Mouse (Mus musculus) hindlimb bud, embryonic 11.5 days (tissue): ENCODE data around the gene Ptcd3.
"Not testable (repeated sequence)": the region's sequence is repeated elsewhere in the genome, so short reads cannot be mapped to it uniquely, and the experiment has no call there.

ENCODE experiments used
- DNase-seq: peaks from one replicate; pipeline ENCODE4 v3.0.0-alpha.2; 2012; ENCODE audit warnings: low read depth, low spot score; ENCODE audit errors: extremely low spot score

The Ptcd3 gene

GRCm38 (mm10) chr6:71908481-71909381, at the start of gene Ptcd3, which contains the start of gene Polr1a:
Ptcd3 (minus strand) TSS chr6:71908750.
Polr1a (plus strand) TSS chr6:71909053.
- peak; percentile 97 for DNase-seq

GRCm38 (mm10) chr6:71951192-71951591, 42.6 kb upstream of the Ptcd3 start:
- no peak for DNase-seq

GRCm38 (mm10) chr6:71950592-71950991, 42.0 kb upstream of the Ptcd3 start:
- no peak for DNase-seq

GRCm38 (mm10) chr6:71949721-71950120, 41.2 kb upstream of the Ptcd3 start:
- no peak for DNase-seq

DNA sequence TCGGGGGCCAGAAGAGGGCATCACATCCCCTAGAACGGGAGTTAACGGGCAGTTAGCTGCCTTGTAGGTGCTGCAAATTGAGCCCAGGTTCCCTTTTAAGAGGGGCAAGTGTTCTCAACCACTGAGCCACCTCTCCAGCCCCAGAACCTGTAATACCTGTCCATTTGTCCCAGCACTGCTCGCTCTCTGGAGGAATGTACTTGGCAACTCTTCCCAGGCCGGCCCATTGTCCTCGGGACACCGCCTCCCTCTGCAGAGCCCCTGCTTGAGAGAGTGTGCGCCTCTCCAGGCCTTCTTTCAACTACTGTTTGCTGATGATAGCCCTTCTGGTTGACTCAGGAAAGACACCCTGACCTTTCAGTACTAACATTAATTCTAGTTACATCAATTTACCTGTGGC, 37.6 kb upstream of the Ptcd3 start:
- DNase-seq, result no peak

DNA sequence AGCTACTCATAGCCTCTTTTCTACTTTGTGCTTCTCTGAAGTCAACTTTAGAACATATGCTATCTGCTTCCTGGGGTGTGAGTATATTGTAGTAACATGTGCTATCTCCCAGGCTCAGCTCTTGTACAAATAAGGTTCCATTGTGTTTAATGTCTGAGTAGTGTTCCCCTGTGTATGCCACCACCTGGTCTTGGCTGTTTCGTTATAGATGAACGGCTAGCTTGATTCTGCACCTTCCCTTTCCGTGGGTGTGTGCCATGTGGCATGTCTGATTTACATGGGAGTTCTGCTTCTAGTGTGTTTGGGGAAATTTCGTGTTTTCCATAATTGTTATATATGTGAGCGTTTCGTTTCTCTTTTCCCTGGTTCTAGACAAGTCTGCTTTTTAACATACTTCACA, 36.6 kb upstream of the Ptcd3 start:
- DNase-seq, result no peak

DNA sequence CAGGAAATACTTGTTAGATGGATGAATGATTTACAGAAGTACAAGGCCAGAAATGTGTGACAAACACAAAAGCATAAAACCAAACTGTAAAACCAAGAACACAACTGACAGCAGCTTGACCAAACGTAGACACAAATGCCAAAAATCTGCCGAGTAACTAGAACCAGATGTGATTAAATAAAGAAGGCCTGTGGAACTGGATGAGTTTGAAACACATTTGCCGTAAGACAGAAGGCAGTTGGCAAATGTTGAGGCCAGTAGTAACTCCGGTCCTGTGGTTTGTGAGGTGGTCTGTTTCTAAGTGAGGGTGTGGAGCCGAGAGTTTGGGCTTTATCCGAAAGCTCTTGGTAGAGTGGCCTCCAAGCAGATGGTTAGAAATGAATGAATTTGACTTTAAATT, 32.4 kb upstream of the Ptcd3 start:
- peak; percentile 42 for DNase-seq

DNA sequence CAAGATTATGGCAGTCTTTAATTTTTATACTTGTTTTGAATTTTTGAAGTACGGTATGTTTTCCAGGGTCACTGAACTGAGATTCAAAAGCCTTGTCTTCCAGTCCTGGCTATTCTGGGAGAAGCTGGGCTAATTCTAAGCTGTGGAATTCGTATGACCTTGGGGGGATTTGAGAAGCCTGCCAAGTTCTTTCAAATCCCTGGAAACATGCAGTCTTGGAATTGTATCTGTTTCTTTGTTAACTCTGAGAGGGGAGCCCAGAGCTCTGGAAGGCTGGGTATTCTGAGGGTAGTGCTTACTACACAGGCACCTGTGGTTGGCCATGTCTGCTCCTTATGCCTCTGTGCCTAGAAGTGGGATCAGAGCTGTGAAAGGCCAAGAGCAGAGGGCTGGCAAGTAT, 27.2 kb upstream of the Ptcd3 start:
- DNase-seq, result no peak

DNA sequence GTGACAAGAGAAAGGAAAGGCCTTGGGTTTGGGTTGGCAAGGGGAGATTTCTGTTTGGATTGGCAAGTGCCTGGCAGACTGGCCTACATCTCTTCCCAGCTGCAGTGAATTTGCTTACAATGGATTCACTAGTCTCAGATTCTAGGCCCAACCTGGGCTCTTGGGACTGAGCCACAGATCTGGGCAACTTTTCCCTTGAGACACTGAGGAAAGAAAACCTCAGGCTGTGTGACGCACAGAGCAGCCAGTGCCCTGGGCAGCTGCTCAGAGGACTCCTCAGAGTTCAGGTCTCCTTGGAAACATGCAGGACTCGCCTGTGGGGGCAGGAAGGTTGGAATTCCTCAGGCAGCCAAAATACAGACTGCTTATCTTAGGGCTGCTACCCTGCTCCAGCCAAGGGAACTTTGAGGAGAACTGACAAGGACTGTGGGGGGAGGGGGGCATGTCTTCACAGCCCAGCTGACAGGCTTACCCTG, 25.6 kb upstream of the Ptcd3 start:
- DNase-seq, result no peak

GRCm38 (mm10) chr6:71932347-71932746, 23.8 kb upstream of the Ptcd3 start:
- no peak for DNase-seq

DNA sequence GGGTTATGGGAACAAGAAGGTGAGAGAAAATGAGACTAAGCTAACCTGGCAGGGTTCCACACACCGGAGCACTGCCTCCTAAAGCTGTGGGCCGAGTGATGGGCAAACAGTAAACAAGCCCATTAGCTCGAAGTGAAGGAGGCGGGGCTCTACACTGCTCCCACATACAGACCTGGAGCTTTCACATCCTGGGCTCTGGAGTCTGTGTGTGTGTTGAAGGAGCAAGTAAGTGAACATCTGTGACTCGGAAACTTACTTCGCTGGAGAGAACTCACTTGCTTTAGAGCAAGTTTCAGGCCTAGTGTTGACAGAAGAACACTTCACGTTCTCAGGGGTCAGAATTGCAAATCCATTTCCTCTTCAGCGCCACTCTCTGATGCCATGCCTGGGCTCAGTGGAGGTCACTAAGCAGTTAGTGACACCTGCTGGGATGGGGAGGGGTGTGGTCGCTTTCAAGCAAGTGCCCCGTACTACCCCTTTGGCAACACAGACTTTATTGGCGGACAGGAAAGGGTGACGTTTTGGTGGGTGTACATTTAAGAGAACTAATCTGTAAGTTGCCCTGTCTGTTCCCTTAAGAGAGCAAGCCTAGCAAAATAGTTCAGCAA, 22.4 kb upstream of the Ptcd3 start:
- no peak for DNase-seq

- no peak for DNase-seq
These were observed 21.5 kb upstream of the Ptcd3 start for GRCm38 (mm10) chr6:71930053-71930452.

DNA sequence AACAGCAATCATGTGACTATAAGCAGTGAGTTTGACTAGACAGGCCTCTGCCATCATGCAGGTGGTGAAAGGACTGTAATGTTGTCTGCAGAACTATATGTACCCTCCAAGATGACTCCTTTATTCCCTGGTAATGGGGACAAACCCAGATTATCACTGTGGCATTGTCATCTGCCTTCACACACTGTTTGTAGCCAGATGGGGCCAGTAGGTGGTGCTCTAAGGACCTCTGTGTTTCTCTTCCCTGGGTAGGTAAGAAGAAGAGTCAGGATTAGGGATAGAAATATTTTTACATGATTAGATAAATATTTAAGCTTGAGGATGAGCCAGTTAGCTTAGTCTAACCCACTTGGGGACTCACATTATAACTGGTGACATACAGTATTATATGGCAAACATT, 19.4 kb upstream of the Ptcd3 start:
- no peak for DNase-seq

GRCm38 (mm10) chr6:71925233-71925632, 16.7 kb upstream of the Ptcd3 start:
- DNase-seq, result not testable (repeated sequence)

DNA sequence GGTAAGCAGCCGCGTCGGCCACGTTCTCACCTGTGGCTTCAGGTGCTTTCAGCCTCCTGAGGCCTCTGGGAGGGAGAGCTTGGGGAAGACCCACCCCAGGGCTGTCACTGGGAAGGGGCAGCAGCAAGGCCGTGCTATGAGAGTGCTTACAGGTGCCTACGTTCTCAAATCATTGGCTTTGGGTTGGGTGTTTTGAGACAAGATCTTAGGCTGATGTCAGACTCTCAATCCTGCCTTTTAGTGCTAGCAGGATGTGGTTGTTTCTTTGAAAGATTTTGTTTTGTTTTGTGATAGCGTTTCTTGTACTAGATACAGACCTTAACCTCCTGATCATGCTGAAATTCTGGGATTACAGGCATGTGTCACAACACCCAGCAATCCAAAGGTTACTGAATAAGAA, 12.2 kb upstream of the Ptcd3 start:
- no peak for DNase-seq

- DNase-seq, result no peak
These were observed 3.3 kb upstream of the Ptcd3 start for GRCm38 (mm10) chr6:71911686-71912450.

DNA sequence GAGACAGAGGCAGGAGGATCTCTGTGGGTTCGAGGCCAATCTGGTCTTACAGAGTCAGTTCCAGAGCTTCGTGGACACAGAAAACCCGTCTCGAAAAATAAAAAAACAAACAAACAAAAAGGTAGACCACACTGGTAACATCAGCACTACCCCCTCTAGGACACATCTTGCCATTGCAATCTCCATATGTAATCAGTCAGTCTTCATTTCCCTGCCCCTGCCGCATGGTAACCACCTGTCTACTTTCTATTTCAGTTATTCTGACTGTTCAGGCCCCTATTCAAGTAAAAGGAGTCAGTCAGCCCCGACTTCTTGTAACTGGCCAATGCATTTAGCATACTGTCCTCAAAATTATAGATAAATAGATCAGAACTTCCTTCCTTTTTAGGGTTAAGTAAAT, 1.3 kb upstream of the Ptcd3 start:
- DNase-seq, result no peak

- DNase-seq, result no peak
These were observed 834 bp upstream of the Ptcd3 start for GRCm38 (mm10) chr6:71909384-71909783.

DNA sequence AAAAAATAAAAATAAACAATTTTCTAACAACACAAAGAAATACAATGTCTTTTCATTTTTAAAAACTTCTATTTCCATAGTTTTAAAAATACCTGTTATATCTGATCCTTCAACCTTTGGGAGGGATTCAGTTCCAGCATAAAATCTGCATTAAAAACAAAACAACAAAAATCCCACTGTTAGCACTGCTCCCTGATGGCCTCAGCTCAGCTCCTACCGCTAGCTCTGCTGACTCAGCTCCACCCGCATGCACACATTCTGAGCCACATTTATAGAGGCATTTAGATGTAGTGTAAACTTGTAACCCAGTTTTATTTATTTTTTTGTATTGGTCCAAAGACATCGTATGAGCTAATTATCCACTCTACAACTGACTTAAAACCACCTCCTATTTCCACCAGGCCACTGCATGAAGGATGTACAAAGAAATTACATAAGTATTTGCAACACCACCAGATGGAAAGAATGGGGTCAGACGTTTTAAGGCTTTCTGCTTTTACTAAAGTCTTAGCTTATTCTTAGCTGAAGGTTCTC, 781 bp downstream of the Ptcd3 start:
- DNase-seq, result no peak

DNA sequence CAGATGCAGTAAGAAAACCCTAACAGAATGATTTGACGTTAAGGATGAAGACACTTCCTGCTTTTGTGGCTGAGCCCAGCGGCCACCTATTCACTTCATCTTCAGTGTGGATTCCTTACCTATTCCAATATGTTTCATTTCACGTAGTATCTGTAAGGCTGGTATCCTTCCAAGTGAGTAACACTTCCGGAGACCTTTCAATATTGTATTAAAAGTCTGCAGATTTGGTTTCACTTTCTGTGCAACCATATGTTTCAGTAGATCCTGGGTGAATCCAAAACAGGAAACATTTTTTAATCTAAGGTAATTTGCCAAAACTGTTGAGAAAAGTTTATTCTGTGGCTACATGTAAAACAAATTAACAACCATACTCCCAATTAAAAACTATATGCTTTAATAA, 15.3 kb downstream of the Ptcd3 start:
- DNase-seq, result no peak
